Mouse (Mus musculus): ENCODE data around the gene Slx4ip. TPM values are rescaled to one million over a fixed set of nuclear protein-coding genes. Genes with fewer than 3 reads are reported as not detected.

The Slx4ip gene
- total and polyA plus RNA-seq, 3 experiments: 1.3 to 2.5 TPM; not detected in 1

- no peak overlapping the region for H3K27ac ChIP-seq (ENCODE audit: control insufficient read depth, low read depth, low read length)
- no peaks in the 10 kb centered on the region for H3K79me2 ChIP-seq (ENCODE audit: control insufficient read depth, insufficient read depth, low read length, poor library complexity)
- TF ChIP-seq SMC3 (IDR thresholded peaks at IDR 0.05; ENCODE audit: low read depth, low read length) (no peak), NELFE (IDR thresholded peaks at IDR 0.05; ENCODE audit: low read depth, low read length) (no peak), CTCF (IDR thresholded peaks at IDR 0.05 in 2 of 3, conservative IDR thresholded peaks at IDR 0.05 in 1 of 3; ENCODE audit: control insufficient read depth in 1 of 3, insufficient read depth in 1 of 3, low read depth in 2 of 3, low read length in 3 of 3, poor library complexity in 1 of 3, severe bottlenecking in 1 of 3) (no peak)
- DNase-seq (ENCODE audit: low read depth, low spot score): no peak
- no peaks in the 10 kb centered on the region for H3K36me3 ChIP-seq (ENCODE audit: control insufficient read depth in 1 of 2, insufficient read depth in 2 of 2, low read length in 2 of 2)
- no peaks in the 10 kb centered on the region for H3K4me1 ChIP-seq (ENCODE audit: control insufficient read depth in 1 of 2, insufficient read depth in 2 of 2, low read length in 2 of 2)
- no peak overlapping the region for H3K9ac ChIP-seq (ENCODE audit: control insufficient read depth, low read depth, low read length, poor library complexity, severe bottlenecking)
- no peaks in the 10 kb centered on the region for H3K9me3 ChIP-seq (replicated peaks; ENCODE audit: insufficient read depth, low read length)
- no peaks in the 10 kb centered on the region for H3K27me3 ChIP-seq (ENCODE audit: control insufficient read depth in 1 of 2, insufficient read depth in 2 of 2, low read length in 2 of 2)
- H3K4me3 ChIP-seq (ENCODE audit: control insufficient read depth in 1 of 2, insufficient read depth in 1 of 2, low read depth in 2 of 2, low read length in 2 of 2): no peak overlapping the region
Observed at GRCm38 (mm10) chr2:137109321-137110213, 218.5 kb downstream of the Slx4ip start.

GRCm38 (mm10) chr2:137110214-137110898, 219.3 kb downstream of the Slx4ip start:
- TF ChIP-seq CHD1 (IDR thresholded peaks at IDR 0.05; ENCODE audit: low read depth, low read length) (no peak), GATA1 (IDR thresholded peaks at IDR 0.05; ENCODE audit: low read depth, low read length) (no peak), POLR2AphosphoS2 (IDR thresholded peaks at IDR 0.05; ENCODE audit: low read length) (no peak), UBTF (IDR thresholded peaks at IDR 0.05; ENCODE audit: borderline replicate concordance, insufficient read depth, low read depth, low read length) (no peak), NELFE (IDR thresholded peaks at IDR 0.05; ENCODE audit: low read depth, low read length) (no peak), GABPA (IDR thresholded peaks at IDR 0.05; ENCODE audit: low read depth, low read length) (no peak), ZC3H11A (IDR thresholded peaks at IDR 0.05; ENCODE audit: low read depth, low read length) (no peak), ZNF384 (IDR thresholded peaks at IDR 0.05; ENCODE audit: low read depth, low read length) (no peak), MYB (IDR thresholded peaks at IDR 0.05; ENCODE audit: low read depth, low read length) (no peak), POLR2AphosphoS5 (IDR thresholded peaks at IDR 0.05; ENCODE audit: borderline replicate concordance, low read depth, low read length) (no peak), MEF2A (IDR thresholded peaks at IDR 0.05; ENCODE audit: extremely low read depth, insufficient replicate concordance, low read depth, low read length, poor library complexity, severe bottlenecking) (no peak), MAX (IDR thresholded peaks at IDR 0.05; ENCODE audit: low read length) (no peak), TAL1 (IDR thresholded peaks at IDR 0.05; ENCODE audit: low read length) (no peak), MAFK (IDR thresholded peaks at IDR 0.05; ENCODE audit: borderline replicate concordance, low read depth, low read length) (no peak), KAT2A (conservative IDR thresholded peaks at IDR 0.05; ENCODE audit: low read depth, low read length) (no peak), HCFC1 (IDR thresholded peaks at IDR 0.05; ENCODE audit: low read depth, low read length) (no peak), EP300 (IDR thresholded peaks at IDR 0.05; ENCODE audit: low read depth in 1 of 2, low read length in 2 of 2) (no peak)
- Histone ChIP-seq H3K4me3 (ENCODE audit: control insufficient read depth in 1 of 2, insufficient read depth in 1 of 2, low read depth in 2 of 2, low read length in 2 of 2) (no peak overlapping the region), H3K9ac (ENCODE audit: control insufficient read depth, low read depth, low read length, poor library complexity, severe bottlenecking) (no peak overlapping the region), H3K27me3 (ENCODE audit: control insufficient read depth in 1 of 2, insufficient read depth in 2 of 2, low read length in 2 of 2) (no peaks in the 10 kb centered on the region), H3K79me2 (ENCODE audit: control insufficient read depth, insufficient read depth, low read length, poor library complexity) (no peaks in the 10 kb centered on the region), H3K36me3 (ENCODE audit: control insufficient read depth in 1 of 2, insufficient read depth in 2 of 2, low read length in 2 of 2) (no peaks in the 10 kb centered on the region), H3K9me3 (replicated peaks; ENCODE audit: insufficient read depth, low read length) (no peaks in the 10 kb centered on the region), H3K27ac (ENCODE audit: control insufficient read depth, low read depth, low read length) (no peak overlapping the region), H3K4me1 (ENCODE audit: control insufficient read depth in 1 of 2, insufficient read depth in 2 of 2, low read length in 2 of 2) (no peaks in the 10 kb centered on the region)
- DNase-seq (ENCODE audit: low read depth, low spot score): no peak

Data from MEL (cell line).